Mouse (Mus musculus) cerebellum, adult 2 months (tissue): Measurements from ENCODE around the gene C2. TPM values are rescaled to one million over a fixed set of nuclear protein-coding genes. Genes with fewer than 3 reads are reported as not detected.

Experiments used
- DNase-seq, 2 experiments: peaks; one replicate each; pipeline ENCODE4 v3.0.0; 2021
- H3K27ac ChIP-seq: fragments of 200-500 bp; 2 replicates; pipeline ENCODE4 v1.5.1; 2012; ENCODE audit warnings: low read length, control low read depth, inconsistent platforms; ENCODE audit not compliant: insufficient read depth
- H3K27me3 ChIP-seq: fragments of 200-500 bp; 2 replicates; pipeline ENCODE4 v1.6.1; 2012; ENCODE audit warnings: inconsistent platforms, mild to moderate bottlenecking, low read length, moderate library complexity; ENCODE audit not compliant: control insufficient read depth, insufficient read depth
- H3K4me1 ChIP-seq: fragments of 200-500 bp; 2 replicates; pipeline ENCODE4 v1.6.1; 2011; ENCODE audit warnings: low read length; ENCODE audit not compliant: control insufficient read depth, insufficient read depth
- H3K4me3 ChIP-seq: fragments of 200-500 bp; replicated peaks from 2 replicates; pipeline ENCODE3; 2011; ENCODE audit warnings: mild to moderate bottlenecking, low read depth, low read length, control low read depth; ENCODE audit not compliant: insufficient read depth
- CTCF ChIP-seq: fragments of 200-500 bp; IDR thresholded peaks from 2 replicates; pipeline ENCODE4 v1.5.1; 2011; ENCODE audit warnings: low read depth, mild to moderate bottlenecking, control low read depth, low read length, moderate library complexity, borderline replicate concordance; ENCODE audit not compliant: insufficient read depth
- POLR2A ChIP-seq: fragments of 200-500 bp; IDR thresholded peaks from 2 replicates; pipeline ENCODE4 v1.6.1; 2011; ENCODE audit warnings: low read length, control low read depth, borderline replicate concordance; ENCODE audit not compliant: insufficient read depth
- WGBS: fragments of 180-500 bp; shearing (Covaris S2); methylation state at CpG from one replicate; pipeline ENCODE4 v1.1.7; 2018; 5-methylcytosine and 5-hydroxymethylcytosine counted together
- polyA plus RNA-seq: library from polyadenylated mRNA; depleted of rRNA; stranded (reverse); fragments of >200 nt; gene quantifications from 2 replicates; pipeline ENCODE4 v1.2.3, GENCODE M21; 2012

Gene C2
- polyA plus RNA-seq, 1 experiment, result 2.9 TPM

DNA sequence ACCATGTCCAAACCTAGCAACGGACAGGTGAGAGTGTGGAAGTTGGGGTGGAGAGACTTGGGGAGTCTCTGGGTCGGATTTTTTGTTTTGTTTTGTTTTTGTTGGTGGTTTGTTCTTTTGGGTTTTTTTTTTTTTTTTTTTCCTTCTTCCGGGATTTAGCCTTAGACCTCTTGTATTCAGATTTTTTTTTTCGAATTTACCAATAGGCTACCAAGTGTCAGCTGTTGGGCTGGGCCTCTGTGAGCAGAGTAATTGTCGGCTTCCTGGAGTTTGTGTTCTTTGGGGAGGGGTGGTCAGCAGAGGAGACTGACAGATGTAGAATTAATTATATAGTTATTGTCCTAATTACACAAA, 1.8 kb upstream of the C2 start:
- Histone ChIP-seq H3K4me1 (peaks cover 4% of the 10 kb centered on the region), H3K27ac (0 out of 2 replicates have a peak overlapping the region, but pooled peaks have one; percentile 3), H3K4me3 (peak overlapping the region; percentile 97), H3K27me3 (no peaks in the 10 kb centered on the region)
- TF ChIP-seq POLR2A (no peak), CTCF (no peak)
- DNase-seq, result no peak
- under 1% methylated on average over 5 of the region's 5 CpGs for whole genome bisulfite sequencing

GRCm38 (mm10) chr17:34899053-34899889, 1.2 kb upstream of the C2 start:
- peak overlapping the region; percentile 97 for H3K4me3 ChIP-seq
- peaks cover 4% of the 10 kb centered on the region for H3K4me1 ChIP-seq
- peak overlapping the region; percentile 3 for H3K27ac ChIP-seq
- TF ChIP-seq CTCF (no peak), POLR2A (no peak)
- peak; percentile 52 to 58 for DNase-seq
- WGBS, result 2% methylated on average over 39 of the region's 45 CpGs
- no peaks in the 10 kb centered on the region for H3K27me3 ChIP-seq

- Histone ChIP-seq H3K27ac (no peak overlapping the region), H3K27me3 (no peaks in the 10 kb centered on the region), H3K4me3 (peak overlapping the region; percentile 97), H3K4me1 (peaks cover 4% of the 10 kb centered on the region)
- no peak for DNase-seq
- TF ChIP-seq CTCF (no peak), POLR2A (no peak)
- WGBS, result 0% methylated on average over 27 of the region's 47 CpGs
Measured at GRCm38 (mm10) chr17:34898706-34899052, 614 bp upstream of the C2 start.

DNA sequence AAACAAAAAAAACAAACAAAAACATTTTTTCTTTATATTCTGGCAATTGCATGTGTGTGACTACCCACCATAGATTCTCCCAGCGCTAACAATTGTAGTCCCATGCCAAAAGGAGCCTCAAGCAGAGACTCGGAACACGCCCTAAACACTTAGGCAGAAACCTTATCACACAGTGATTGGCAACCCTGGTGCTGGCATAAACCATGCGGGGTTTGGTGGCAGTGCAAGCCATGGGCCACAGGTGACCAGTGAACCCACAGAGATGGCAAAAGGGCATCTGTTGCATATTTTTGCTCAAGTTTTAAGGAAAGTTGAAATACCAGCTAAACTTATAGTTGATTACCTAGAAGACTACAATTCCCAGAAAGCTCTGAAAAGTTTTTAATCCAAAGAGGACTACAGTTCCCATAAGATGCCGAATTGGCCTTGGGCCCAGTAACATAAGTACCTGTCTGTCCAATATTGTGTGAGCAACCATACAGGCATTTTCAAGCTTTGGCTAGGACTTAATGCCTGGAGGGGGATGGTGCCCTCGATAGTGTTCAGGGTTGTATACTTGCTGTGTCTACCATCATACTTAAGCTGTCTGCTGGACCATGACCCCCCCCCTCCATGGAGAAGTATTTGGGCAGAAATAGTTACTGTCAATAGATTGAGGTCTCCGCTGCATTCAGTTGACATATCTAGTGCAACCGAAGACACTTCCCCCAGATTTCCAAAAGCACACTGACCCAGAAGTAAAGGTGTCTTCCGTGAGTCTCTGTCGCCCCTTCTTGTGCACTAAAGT, 499 bp downstream of the C2 start:
- peak in 1 of 2 experiments; percentile 52 for DNase-seq
- 3% methylated on average over 10 of the region's 10 CpGs for WGBS
- Histone ChIP-seq H3K4me1 (peaks cover 4% of the 10 kb centered on the region; the same call in 1 of the 2 replicates), H3K27me3 (no peaks in the 10 kb centered on the region), H3K4me3 (peak overlapping the region; percentile 97), H3K27ac (peak overlapping the region; percentile 97)
- no peak for TF ChIP-seq CTCF
- TF ChIP-seq POLR2A, result no peak

GRCm38 (mm10) chr17:34896366-34896765, 1.7 kb downstream of the C2 start:
- no peaks in the 10 kb centered on the region for H3K27me3 ChIP-seq
- no peak for DNase-seq
- H3K4me1 ChIP-seq, result peaks cover 4% of the 10 kb centered on the region; the same call in 1 of the 2 replicates
- 82% methylated on average over 17 of the region's 17 CpGs for WGBS
- H3K4me3 ChIP-seq, result no peak overlapping the region
- no peak for TF ChIP-seq CTCF
- TF ChIP-seq POLR2A, result no peak
- H3K27ac ChIP-seq, result no peak overlapping the region

- Histone ChIP-seq H3K27me3 (no peaks in the 10 kb centered on the region), H3K4me1 (peaks cover 4% of the 10 kb centered on the region; the same call in 1 of the 2 replicates), H3K4me3 (no peak overlapping the region), H3K27ac (no peak overlapping the region)
- 80% methylated on average over 15 of the region's 15 CpGs for WGBS
- DNase-seq, result no peak
- TF ChIP-seq POLR2A (no peak), CTCF (no peak)
Measured at GRCm38 (mm10) chr17:34895724-34896123, 2.3 kb downstream of the C2 start.

GRCm38 (mm10) chr17:34894801-34895530, 3.1 kb downstream of the C2 start:
- TF ChIP-seq CTCF, result no peak
- no peak for TF ChIP-seq POLR2A
- peak overlapping the region; percentile 71 for H3K4me3 ChIP-seq
- H3K4me1 ChIP-seq, result peaks cover 4% of the 10 kb centered on the region; the same call in 1 of the 2 replicates
- DNase-seq, result peak; percentile 59 to 66
- WGBS, result 3% methylated on average over 50 of the region's 51 CpGs
- H3K27me3 ChIP-seq, result no peaks in the 10 kb centered on the region
- H3K27ac ChIP-seq, result no peak overlapping the region
